ENCODE assay signal across 8 mouse cellular contexts in genomic region chr3:32510375-32511190, GRCm38 (mm10). TPM values are rescaled to one million over a fixed set of nuclear protein-coding genes. Genes with fewer than 3 reads are reported as not detected.
DNase-seq lines count a peak whose midpoint lies in the region; ATAC-seq lines count a peak whose summit lies in the region.

No protein-coding gene starts in this region.

- peak overlapping the region; percentile 84 for H3K27ac ChIP-seq in hindbrain, embryonic 12.5 days

- under 1% methylated on average over 56 of the region's 69 CpGs for WGBS in hindbrain, embryonic 12.5 days

- peak overlapping the region; percentile 92 for H3K9ac ChIP-seq in hindbrain, embryonic 12.5 days

- DNase-seq in MN1 (ENCODE audit: low spot score) = peak; percentile 97
- DNase-seq in cerebellum, adult 9-10 months = peak; percentile 96
- peak; percentile 87 to 95 for DNase-seq in frontal cortex, adult 2 months (ENCODE audit: extremely low spot score in 1 of 2, low spot score in 1 of 2)
- DNase-seq in layer of hippocampus, postnatal 14 days (ENCODE audit: low spot score in 2 of 2) = peak; percentile 92 to 94
- peak; percentile 98 for DNase-seq in lung, postnatal 14 days
- peak; percentile 94 for DNase-seq in retina, adult 2 months (ENCODE audit: low read depth, low spot score)
- DNase-seq in thymus, postnatal 36 days = peak; percentile 92 to 94

- peak; percentile 92 for ATAC-seq in hindbrain, embryonic 12.5 days (ENCODE audit: low FRiP score)

- H3K9me3 ChIP-seq in hindbrain, embryonic 12.5 days (replicated peaks) = no peaks in the 10 kb centered on the region

- H3K4me2 ChIP-seq in hindbrain, embryonic 12.5 days (replicated peaks) = peak overlapping the region; percentile 76

- peaks cover 22% of the 10 kb centered on the region for H3K4me1 ChIP-seq in hindbrain, embryonic 12.5 days

- H3K27me3 ChIP-seq in hindbrain, embryonic 12.5 days = no peaks in the 10 kb centered on the region

- peak overlapping the region; percentile 93 for H3K4me3 ChIP-seq in hindbrain, embryonic 12.5 days

- H3K36me3 ChIP-seq in hindbrain, embryonic 12.5 days = 0 out of 2 replicates have a peak, but pooled peaks cover 7% of the 10 kb centered on the region

RNA-seq across cellular contexts. Expression of gene Zfp639, which starts 0.5 kb away (rescaled TPM):
- 54.9 and 57.8 TPM in 2 replicates for polyA plus RNA-seq in frontal cortex, adult 2 months (2012; rRNA removed)
- 40.9 and 43.9 TPM in 2 replicates for polyA plus RNA-seq in hindbrain, embryonic 12.5 days (2016; fragmentation: Nextera tagmentation; extraction: Ambion mirVana)
- total RNA-seq in layer of hippocampus, postnatal 14 days (2021) = 10 to 100 TPM; 33.5 to 33.7 TPM

RNA-seq across cellular contexts. Expression of gene Kcnmb3, which starts 18.6 kb away (rescaled TPM):
- polyA plus RNA-seq in frontal cortex, adult 2 months (2012; rRNA removed) = 0.04 and 0.19 TPM in 2 replicates
- 0.12 and 0.13 TPM in 2 replicates for polyA plus RNA-seq in hindbrain, embryonic 12.5 days (2016; fragmentation: Nextera tagmentation; extraction: Ambion mirVana)
- under 1 TPM; 0.29 to 0.37 TPM for total RNA-seq in layer of hippocampus, postnatal 14 days (2021)

RNA-seq across cellular contexts. Expression of gene Mfn1, which starts 18.7 kb away (rescaled TPM):
- polyA plus RNA-seq in frontal cortex, adult 2 months (2012; rRNA removed) = 107 and 127 TPM in 2 replicates
- polyA plus RNA-seq in hindbrain, embryonic 12.5 days (2016; fragmentation: Nextera tagmentation; extraction: Ambion mirVana) = 48.4 and 55.3 TPM in 2 replicates
- 100 to 1,000 TPM in 1 of 2 experiments, 10 to 100 TPM in 1; 96.4 to 130 TPM for total RNA-seq in layer of hippocampus, postnatal 14 days (2021)

Comparison
In these comparisons a context has a peak if more than half of its experiments do, and no peak if none do; other contexts are left out.
1. Peak in every context shown above with its lines: DNase-seq, ATAC-seq, H3K4me3 ChIP-seq and H3K27ac ChIP-seq.